Mouse (Mus musculus) left cerebral cortex, adult 18-20 months (tissue): Measurements from ENCODE around the gene Kdm8. TPM values are rescaled to one million over a fixed set of nuclear protein-coding genes. Genes with fewer than 3 reads are reported as not detected.
"Not testable (repeated sequence)": the region's sequence is repeated elsewhere in the genome, so short reads cannot be mapped to it uniquely, and the experiment has no call there.

ENCODE experiments used
- DNase-seq, 2 experiments: peaks; one replicate each; pipeline ENCODE4 v3.0.0; 2021 to 2022; ENCODE audit warnings: low spot score in 2 of 2, mixed read lengths in 1 of 2
- long read RNA-seq, 2 experiments: library from polyadenylated mRNA; stranded (forward); transcript quantifications; one replicate each; pipeline ENCODE4 v2.0.0; 2021
- total RNA-seq, 2 experiments: library from RNA; stranded (reverse); gene quantifications; 2 replicates each; pipeline ENCODE4 v1.2.3; 2021

Kdm8 gene
- 1 to 10 TPM; 4.5 TPM for total RNA-seq
- long read RNA-seq, experiment 1, transcript Kdm8-201 (8 exons, 2,389 nt), result major isoform, 5 of 7 reads
- long read RNA-seq, experiment 1, partial matches to known transcripts, result 0 of 7 reads
- long read RNA-seq, experiment 1, other reads (novel, unspliced or antisense), result 2 of 7 reads
- long read RNA-seq, experiment 2, partial matches to known transcripts, result 0 of 2 reads
- long read RNA-seq, experiment 2, other reads (novel, unspliced or antisense), result 0 of 2 reads

DNA sequence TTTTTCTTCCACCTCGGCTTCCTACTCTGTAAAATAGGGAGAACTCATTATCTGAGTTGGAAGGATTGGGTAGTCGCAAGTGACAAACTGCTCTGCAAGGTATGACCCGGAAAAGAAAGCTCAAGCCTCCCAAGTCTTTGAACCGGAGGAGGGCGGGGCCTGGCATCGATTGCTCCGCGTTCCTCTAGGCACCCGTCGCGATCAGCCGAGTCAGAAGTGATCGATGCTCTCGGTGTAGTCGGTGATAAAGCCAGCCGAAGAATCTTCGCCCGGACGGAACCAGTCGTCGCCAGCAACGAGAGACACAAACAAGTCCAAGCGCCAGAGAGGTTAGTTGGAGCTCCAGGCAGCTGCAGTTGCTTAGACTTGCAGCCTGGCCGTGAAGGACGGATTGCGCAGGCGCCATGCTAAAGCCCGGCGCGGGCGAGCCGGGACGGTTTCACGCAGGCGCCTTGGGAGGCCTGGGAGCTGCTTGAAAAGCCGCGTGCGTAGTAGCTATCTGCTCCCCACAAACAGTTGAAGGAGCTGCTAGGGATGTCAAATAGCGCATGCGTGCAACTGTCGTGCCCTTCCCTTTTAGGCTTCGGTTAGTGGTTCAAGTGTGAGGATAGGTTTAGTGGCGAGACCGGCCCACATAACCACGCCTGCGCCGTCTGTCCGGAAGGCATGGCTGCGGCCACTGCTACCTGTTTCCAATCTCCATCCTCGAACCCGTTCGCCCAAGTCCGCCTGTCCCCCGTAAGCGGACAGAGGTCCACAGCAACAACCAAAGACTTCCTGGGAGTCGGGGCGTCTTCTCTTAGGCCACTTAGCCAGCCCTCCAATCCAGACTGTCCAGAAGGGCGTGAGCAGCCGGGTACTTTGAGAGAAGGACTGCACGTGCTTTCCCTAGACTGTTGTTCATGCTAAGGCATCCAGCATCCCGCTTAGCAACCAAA is at the start of gene Kdm8:
TSS of gene Kdm8 (plus strand) at position 213 of the 938 bp plus-strand sequence.
- peak; percentile 86 to 91 for DNase-seq

- no peak for DNase-seq
Observed at GRCm38 (mm10) chr7:125398116-125398515, 46.4 kb upstream of the Kdm8 start.

DNA sequence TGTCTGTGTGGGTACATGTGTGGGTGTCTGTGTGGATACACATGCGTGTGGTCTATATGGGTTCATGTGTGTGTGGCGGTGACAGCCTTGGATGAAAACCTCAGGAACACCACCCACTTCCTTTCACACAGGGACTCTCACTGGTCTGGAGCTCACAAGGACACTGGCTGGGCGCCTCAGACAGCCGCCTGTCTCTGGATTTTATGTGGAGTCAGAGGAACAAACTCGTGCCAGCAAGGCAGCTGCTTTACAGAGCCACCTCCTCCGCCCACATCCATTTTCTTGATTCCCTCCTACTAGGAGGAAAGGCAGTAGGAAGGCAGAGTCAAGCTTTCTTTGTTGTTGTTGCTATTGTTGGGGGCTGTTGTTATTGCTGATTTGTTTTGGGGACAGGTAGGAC is 45.8 kb upstream of the Kdm8 start:
- DNase-seq, result peak; percentile 14 to 40

DNA sequence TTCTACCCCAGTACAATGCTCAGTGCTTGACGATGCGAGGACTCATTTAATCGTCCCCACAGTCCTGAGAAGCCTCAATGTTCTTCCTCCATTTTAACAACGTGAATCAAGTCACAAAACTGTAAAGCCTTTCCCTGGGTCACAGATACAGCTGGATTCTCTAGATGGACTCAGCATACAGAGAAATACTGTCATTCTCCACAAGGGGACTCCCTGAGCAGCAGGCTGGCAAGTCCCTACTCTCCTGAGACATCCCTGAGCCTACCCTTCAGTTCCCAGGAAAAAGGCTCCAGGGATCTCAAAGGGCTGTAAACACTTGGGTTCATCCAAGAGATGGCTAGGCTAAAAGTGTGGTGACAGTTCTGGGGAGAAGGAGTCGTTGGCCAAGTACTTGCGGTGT is 37.3 kb upstream of the Kdm8 start:
- DNase-seq, result no peak

DNA sequence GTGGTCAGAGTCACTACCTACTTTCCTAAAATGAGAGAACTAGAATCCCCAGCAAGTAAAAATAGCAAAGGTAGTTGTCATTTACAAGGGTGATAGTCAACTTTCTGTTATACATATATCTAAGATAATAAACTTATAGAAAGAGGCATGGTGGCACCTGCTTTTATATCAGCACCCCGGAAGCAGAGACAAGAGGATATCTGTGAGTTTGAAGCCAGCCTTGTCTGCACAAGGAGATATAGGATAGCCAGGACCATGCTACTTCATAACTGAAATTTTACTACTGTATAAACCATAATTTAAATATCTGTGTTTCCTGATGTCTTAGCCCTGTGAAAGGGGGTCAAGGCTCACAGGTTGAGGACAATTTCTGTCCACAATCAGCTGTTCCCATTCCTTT is 29.4 kb upstream of the Kdm8 start:
- no peak for DNase-seq

GRCm38 (mm10) chr7:125415776-125416175 is 28.7 kb upstream of the Kdm8 start:
- DNase-seq, result no peak

DNA sequence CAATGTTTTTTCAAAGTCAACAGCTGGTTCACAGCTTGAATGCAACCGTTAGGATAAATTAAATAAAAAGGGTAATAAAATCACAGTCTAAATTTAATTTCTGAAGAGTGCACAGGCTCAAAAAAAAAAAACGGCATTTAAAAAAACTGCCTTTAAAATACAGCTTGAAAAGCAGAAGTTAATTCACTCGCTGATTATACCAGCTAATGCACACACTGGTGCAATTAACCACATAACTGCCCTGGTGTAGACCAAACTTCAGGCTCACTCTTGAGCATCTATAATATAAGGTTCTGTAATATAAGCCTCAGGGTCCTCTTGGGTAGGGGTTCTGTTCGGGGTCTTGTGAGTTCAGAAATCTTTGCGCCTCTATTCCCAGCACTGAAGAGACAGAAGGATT is 27.7 kb upstream of the Kdm8 start:
- no peak for DNase-seq

- DNase-seq, result no peak
Observed at GRCm38 (mm10) chr7:125418413-125418812, 26.1 kb upstream of the Kdm8 start.

DNA sequence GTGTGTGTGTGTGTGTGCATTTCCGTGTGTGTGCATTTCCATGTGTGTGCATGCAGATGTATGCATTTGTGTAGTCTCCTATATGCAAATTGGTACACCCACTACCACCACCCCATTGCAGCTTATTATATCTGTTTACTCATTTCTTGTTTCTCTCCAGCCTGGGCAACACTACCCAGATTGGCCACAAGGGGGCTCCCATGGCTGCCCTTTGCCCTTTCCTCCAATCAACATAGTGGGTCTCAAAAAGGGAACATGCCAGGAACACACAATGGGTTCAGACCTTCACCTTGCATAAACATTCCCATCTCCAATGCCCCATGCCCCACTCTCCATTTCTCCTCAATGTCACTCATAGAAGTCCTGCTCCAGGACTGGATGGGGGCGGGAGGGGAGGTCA is 24.3 kb upstream of the Kdm8 start:
- DNase-seq, result peak in 1 of 2 experiments; percentile 19

- no peak for DNase-seq
Observed at GRCm38 (mm10) chr7:125421911-125422310, 22.6 kb upstream of the Kdm8 start.

- no peak for DNase-seq
Observed at GRCm38 (mm10) chr7:125423056-125423455, 21.4 kb upstream of the Kdm8 start.

DNA sequence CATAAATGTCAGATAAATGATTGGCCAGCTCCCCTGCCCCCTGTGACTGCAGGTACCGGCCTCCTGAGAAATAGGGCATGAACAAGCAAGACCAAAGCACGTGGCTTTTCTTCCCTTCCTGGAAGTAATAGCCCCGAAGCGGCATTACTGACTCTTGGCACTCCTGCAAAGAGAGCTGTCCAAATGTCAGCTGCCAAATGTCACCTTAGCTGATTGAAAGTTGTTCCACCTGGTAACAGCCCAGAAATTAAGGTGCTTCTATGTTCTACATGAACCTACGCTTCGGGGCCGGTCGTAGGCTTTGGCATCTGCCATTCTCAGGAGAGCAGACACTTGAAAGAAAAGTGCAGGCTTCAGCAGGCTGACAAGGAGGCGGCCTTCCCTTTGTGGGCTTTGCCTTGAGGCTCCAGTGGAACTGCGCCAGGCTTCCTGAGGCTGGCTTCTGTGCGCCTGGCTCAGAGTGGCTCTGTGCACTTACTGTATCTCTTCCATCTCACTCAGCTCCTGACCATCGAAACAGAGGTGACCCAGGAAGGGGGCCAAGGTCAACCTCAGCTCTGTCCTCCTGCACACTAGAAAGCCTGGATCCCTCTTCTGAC is 16.9 kb upstream of the Kdm8 start:
- no peak for DNase-seq

GRCm38 (mm10) chr7:125428381-125428780 is 16.1 kb upstream of the Kdm8 start:
- no peak for DNase-seq

DNA sequence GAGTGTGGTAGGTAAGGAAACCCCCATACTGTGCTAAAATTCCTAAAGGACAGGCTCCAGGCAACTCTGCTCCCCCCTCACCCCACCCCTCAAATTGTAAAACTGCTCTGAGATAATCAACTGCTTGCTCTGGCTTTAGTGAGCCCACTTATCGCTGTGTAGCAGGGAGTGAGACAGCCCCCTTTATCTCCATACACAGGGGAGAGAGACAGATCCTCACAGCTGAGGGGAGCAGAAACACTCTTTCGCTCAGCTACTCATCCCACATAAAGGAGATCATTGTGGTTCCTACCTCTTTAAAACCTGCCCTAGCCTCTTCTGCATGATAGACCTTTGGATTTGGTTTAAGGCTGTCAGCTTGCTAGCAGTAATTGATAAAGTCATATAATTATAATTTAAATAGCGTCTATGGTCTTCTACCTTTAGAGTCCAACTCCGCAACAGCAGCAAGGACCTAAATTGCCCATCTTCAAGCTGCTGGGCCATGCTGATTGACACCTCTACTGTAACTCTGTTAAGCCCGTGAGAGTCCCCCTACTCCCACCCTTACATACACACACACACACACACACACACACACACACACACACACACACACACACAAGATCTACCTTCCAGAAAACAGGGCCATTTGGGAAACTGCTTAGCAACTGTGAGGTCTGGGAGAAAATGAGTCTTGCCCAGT is 15.5 kb upstream of the Kdm8 start:
- DNase-seq, result not testable (repeated sequence)

DNA sequence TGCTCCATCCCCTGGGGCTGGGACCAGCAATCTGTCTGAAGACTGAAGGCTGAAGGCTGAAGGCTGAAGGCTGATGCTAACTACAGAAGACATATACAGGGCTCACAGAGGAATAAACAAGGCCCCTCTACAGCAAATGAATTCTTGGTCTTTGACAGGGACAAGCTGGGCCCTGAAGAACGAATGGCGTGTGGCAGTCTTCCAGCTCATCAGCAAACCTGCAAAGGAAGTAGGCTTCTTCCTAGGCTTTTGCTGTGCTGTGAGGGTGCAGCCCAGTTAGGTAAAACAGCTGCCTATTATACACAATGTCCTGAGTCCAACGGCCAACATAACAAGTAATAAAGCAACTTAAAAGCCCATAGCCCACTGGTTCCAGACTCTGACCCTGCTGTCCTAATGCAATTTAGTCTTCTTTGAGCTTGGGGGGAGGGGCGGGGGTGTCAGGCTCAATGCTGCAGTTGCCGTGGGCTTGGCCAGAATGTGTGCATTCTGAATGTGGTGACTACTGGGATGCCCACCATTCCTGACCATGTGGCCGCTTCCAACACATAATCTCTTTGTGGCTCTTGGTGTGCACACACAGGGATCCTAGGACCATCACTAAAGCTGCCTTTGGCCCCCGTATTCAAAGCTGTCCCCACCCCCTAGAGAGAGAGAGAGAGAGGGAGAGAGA is 14.2 kb upstream of the Kdm8 start:
- DNase-seq, result no peak

- no peak for DNase-seq
Observed at GRCm38 (mm10) chr7:125433874-125434273, 10.6 kb upstream of the Kdm8 start.

GRCm38 (mm10) chr7:125434666-125435290 is 9.7 kb upstream of the Kdm8 start:
- DNase-seq, result no peak

- no peak for DNase-seq
Observed at GRCm38 (mm10) chr7:125442323-125442722, 2.2 kb upstream of the Kdm8 start.

DNA sequence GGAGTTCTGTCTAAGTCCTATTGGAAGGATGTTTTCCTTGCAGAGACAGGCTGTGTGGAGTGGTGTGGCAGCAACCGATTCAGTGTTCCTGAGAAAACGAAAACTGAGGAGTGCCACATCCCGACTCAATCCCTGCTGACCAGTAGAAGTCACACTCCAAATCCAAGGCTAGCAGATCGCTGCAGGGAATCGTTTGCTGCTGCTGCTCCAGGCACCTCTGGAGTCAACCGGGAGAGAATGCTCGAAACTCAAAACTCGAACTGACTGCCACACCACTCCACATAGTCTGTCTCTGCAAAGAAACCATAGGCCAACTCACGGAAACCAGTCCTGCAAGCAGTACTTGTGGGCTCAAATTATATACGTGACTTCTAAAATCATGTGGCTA is 406 bp upstream of the Kdm8 start:
- DNase-seq, result no peak

GRCm38 (mm10) chr7:125450678-125451077 is 6.2 kb downstream of the Kdm8 start:
- DNase-seq, result no peak
